25 mouse cellular contexts compared by ENCODE assay signal in the genomic region with DNA sequence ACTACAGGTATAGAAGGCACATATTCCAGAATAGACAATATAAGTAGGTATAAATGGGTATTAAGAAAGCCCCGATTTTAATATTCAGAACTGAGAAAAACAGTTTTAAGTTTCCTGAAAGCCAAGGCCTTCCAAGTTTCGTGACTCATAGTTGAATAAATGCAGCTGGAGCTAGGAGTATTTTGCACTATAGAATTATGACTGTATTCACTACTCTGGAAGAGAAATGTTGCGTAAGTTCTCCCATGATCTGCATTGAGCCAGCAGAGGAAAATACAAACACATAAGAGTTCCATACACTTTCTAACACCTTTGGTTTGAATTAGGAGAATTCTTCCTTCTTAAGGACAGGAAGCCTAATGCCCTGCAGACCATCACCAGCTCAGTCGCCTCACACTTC. TPM values are rescaled to one million over a fixed set of nuclear protein-coding genes. Genes with fewer than 3 reads are reported as not detected.
DNase-seq lines count a peak whose midpoint lies in the region; ATAC-seq and TF ChIP-seq lines count a peak whose summit lies in the region.
"Had no signal": no experiment of that assay in that cellular context is flagged by ENCODE, and none has a peak within 500 bp of the region (broad histone marks: within the 10 kb centered on the region; RNA-seq: fewer than 3 reads in every experiment).

No protein-coding gene starts in this region.

- peaks cover 44% of the 10 kb centered on the region for H3K36me3 ChIP-seq in midbrain, embryonic 11.5 days (ENCODE audit: control insufficient read depth, insufficient read depth, low read length)

- 96% methylated on average over 4 of the region's 4 CpGs for WGBS in midbrain, embryonic 11.5 days

- no peak overlapping the region for H3K9ac ChIP-seq in midbrain, embryonic 11.5 days (ENCODE audit: low read length)
- H3K9ac ChIP-seq: embryonic facial prominence, embryonic 12.5 days; forebrain, embryonic 12.5 days had no signal

- ATAC-seq in frontal cortex, adult (ENCODE audit: low TSS enrichment): peak; percentile 69; the same call in 1 of the 2 replicates
- no peak for ATAC-seq in midbrain, embryonic 11.5 days (ENCODE audit: low FRiP score)
- no peak for ATAC-seq in megakaryocyte-erythroid progenitor cell, adult 5-6 weeks (replicated peaks; ENCODE audit: low FRiP score, low TSS enrichment, poor library complexity, severe bottlenecking)
- ATAC-seq: CD4-positive, CD25-positive, alpha-beta regulatory T cell, adult 4 months; forebrain, embryonic 14.5 days; forebrain, embryonic 16.5 days had no signal

- H3K4me1 ChIP-seq in embryonic fibroblast, embryonic 13.5 days (ENCODE audit: control insufficient read depth, insufficient read depth, low read length): no peaks in the 10 kb centered on the region
- no peaks in the 10 kb centered on the region for H3K4me1 ChIP-seq in midbrain, embryonic 11.5 days (ENCODE audit: control insufficient read depth, insufficient read depth, low read length)
- H3K4me1 ChIP-seq: embryonic facial prominence, embryonic 10.5 days; embryonic facial prominence, embryonic 12.5 days; forebrain, embryonic 10.5 days; forebrain, embryonic 12.5 days had no signal

- DNase-seq in frontal cortex, postnatal 14 days (ENCODE audit: low spot score in 2 of 2): no peak
- DNase-seq in 3T3-L1 (ENCODE audit: low read depth, low spot score) (peak; percentile 80), NIH3T3 (ENCODE audit: low read depth) (peak; percentile 84)
- no peak for DNase-seq in midbrain, embryonic 11.5 days (ENCODE audit: low spot score, missing footprints)
- DNase-seq: adrenal gland, adult 2 months; adrenal gland, postnatal 10 days; adrenal gland, postnatal 25 days; cerebellum, adult 11-12 months; cerebellum, adult 2 months; cerebellum, adult 9-10 months; cerebellum, postnatal 10 days; cerebellum, postnatal 25 days had no signal

- no peaks in the 10 kb centered on the region for H3K27me3 ChIP-seq in midbrain, embryonic 11.5 days (ENCODE audit: control insufficient read depth, insufficient read depth, low read length)
- H3K27me3 ChIP-seq: CH12.LX; embryonic facial prominence, embryonic 12.5 days; forebrain, embryonic 12.5 days had no signal

- H3K4me2 ChIP-seq in midbrain, embryonic 11.5 days: no peak overlapping the region
- H3K4me2 ChIP-seq: embryonic facial prominence, embryonic 12.5 days; forebrain, embryonic 12.5 days had no signal

- H3K9me3 ChIP-seq in midbrain, embryonic 11.5 days (ENCODE audit: control insufficient read depth, low read length): no peaks in the 10 kb centered on the region
- H3K9me3 ChIP-seq: embryonic facial prominence, embryonic 10.5 days; embryonic facial prominence, embryonic 12.5 days; forebrain, embryonic 10.5 days; forebrain, embryonic 12.5 days; G1E had no signal

- TF ChIP-seq CTCF in embryonic fibroblast, embryonic 13.5 days (IDR thresholded peaks at IDR 0.05; ENCODE audit: borderline replicate concordance, insufficient read depth, low read length): no peak

- no peak for TF ChIP-seq POLR2A in embryonic fibroblast, embryonic 13.5 days (IDR thresholded peaks at IDR 0.05; ENCODE audit: low read depth, low read length)

- H3K27ac ChIP-seq in embryonic fibroblast, embryonic 13.5 days (ENCODE audit: insufficient read depth, low read length): peak overlapping the region; percentile 47
- no peak overlapping the region for H3K27ac ChIP-seq in midbrain, embryonic 11.5 days (ENCODE audit: low read depth, low read length)
- H3K27ac ChIP-seq: embryonic facial prominence, embryonic 10.5 days; embryonic facial prominence, embryonic 12.5 days; forebrain, embryonic 10.5 days; forebrain, embryonic 12.5 days had no signal

- H3K4me3 ChIP-seq in embryonic fibroblast, embryonic 13.5 days (ENCODE audit: insufficient read depth, low read length): no peak overlapping the region
- no peak overlapping the region for H3K4me3 ChIP-seq in midbrain, embryonic 11.5 days (ENCODE audit: low read depth, low read length)
- H3K4me3 ChIP-seq: embryonic facial prominence, embryonic 10.5 days; embryonic facial prominence, embryonic 12.5 days; erythroblast, embryonic 14.5 days; forebrain, embryonic 10.5 days; forebrain, embryonic 12.5 days had no signal

RNA-seq across cellular contexts. Expression of a gene that starts 8.6 kb away (rescaled TPM):
- polyA plus RNA-seq in embryonic fibroblast, embryonic 13.5 days (2011; ENCODE audit: insufficient read length, low read depth, missing spikeins): 36.3 and 44.8 TPM in 2 replicates
- 64.3 and 69.2 TPM in 2 replicates for polyA plus RNA-seq in midbrain, embryonic 11.5 days (2014; fragmentation: Nextera tagmentation; extraction: Ambion mirVana)
- 80.8 and 96.0 TPM in 2 replicates for total RNA-seq in megakaryocyte-erythroid progenitor cell, adult 5-6 weeks (2014; fragmentation: Nextera tagmentation)
- total RNA-seq in megakaryocyte-erythroid progenitor cell, adult 5-6 weeks (2017): 132 TPM in 2 replicates

RNA-seq across cellular contexts. Expression of a gene that starts 15.4 kb away (rescaled TPM):
- 6.7 and 9.5 TPM in 2 replicates for polyA plus RNA-seq in embryonic fibroblast, embryonic 13.5 days (2011; ENCODE audit: insufficient read length, low read depth, missing spikeins)
- 28.6 and 29.5 TPM in 2 replicates for polyA plus RNA-seq in midbrain, embryonic 11.5 days (2014; fragmentation: Nextera tagmentation; extraction: Ambion mirVana)
- total RNA-seq in megakaryocyte-erythroid progenitor cell, adult 5-6 weeks (2014; fragmentation: Nextera tagmentation): 13.1 and 18.0 TPM in 2 replicates
- 13.7 and 15.9 TPM in 2 replicates for total RNA-seq in megakaryocyte-erythroid progenitor cell, adult 5-6 weeks (2017)

Comparison
In these comparisons a context has a peak if more than half of its experiments do, and no peak if none do; other contexts are left out.
1. DNase-seq: peak in 3T3-L1 (single experiment) and NIH3T3 (single experiment); none in frontal cortex, postnatal 14 days (0 of 2) and midbrain, embryonic 11.5 days (single experiment).